Comparison of ENCODE assay signal across 1 mouse cellular context in genomic region chr8:75109236-75109967, GRCm38 (mm10).
A peak's percentile ranks its signal among the peaks of the same experiment; 100 is the strongest.
TF ChIP-seq lines count a peak whose summit lies in the region.

Gene Mcm5 (plus strand): TSS chr8:75109569.

TF ChIP-seq in CH12.LX, 34 proteins besides CTCF, POLR2A, EP300 and RAD21 (continued from another document):
- TF ChIP-seq BHLHE40 (IDR thresholded peaks at IDR 0.05; ENCODE audit: low read depth, low read length) (no peak), TCF12 (IDR thresholded peaks at IDR 0.05; ENCODE audit: low read depth, low read length) (peak; percentile 82), GABPA (IDR thresholded peaks at IDR 0.05; ENCODE audit: insufficient replicate concordance, low read depth, low read length) (no peak; the same call in 1 of the 2 replicates), CHD2 (IDR thresholded peaks at IDR 0.05; ENCODE audit: low read length) (peak; percentile 91), SMC3 (IDR thresholded peaks at IDR 0.05; ENCODE audit: low read depth, low read length) (no peak), MAZ (IDR thresholded peaks at IDR 0.05; ENCODE audit: low read depth, low read length) (no peak), RCOR1 (conservative IDR thresholded peaks at IDR 0.05; ENCODE audit: low read depth, low read length) (peak; percentile 68; the same call in 1 of the 2 replicates), CHD1 (IDR thresholded peaks at IDR 0.05; ENCODE audit: low read depth, low read length) (0 out of 2 replicates have a peak, but pooled peaks have one; percentile 29), POLR2AphosphoS2 (IDR thresholded peaks at IDR 0.05; ENCODE audit: low read depth, low read length) (peak; percentile 87), MEF2A (IDR thresholded peaks at IDR 0.05; ENCODE audit: borderline replicate concordance, low read depth, low read length) (no peak; the same call in 1 of the 2 replicates), ZMIZ1 (IDR thresholded peaks at IDR 0.05; ENCODE audit: low read depth, low read length) (peak; percentile 74; the same call in 1 of the 2 replicates), JUND (conservative IDR thresholded peaks at IDR 0.05; ENCODE audit: low read depth, low read length) (peak; percentile 54; the same call in 1 of the 2 replicates)
